Mouse (Mus musculus): ENCODE measurements at regions not wholly inside any gene's neighbourhood (a gene's known extent, or its start where the extent isn't known, plus 50 kb on each side); places are given as distances from the start of the nearest gene placed in this dataset.

- ATAC-seq, result no peak
- H3K4me2 ChIP-seq (ENCODE audit: low read depth, low read length), result no peak overlapping the region
- 0 out of 2 replicates have a peak, but pooled peaks cover 8% of the 10 kb centered on the region for H3K4me1 ChIP-seq (ENCODE audit: insufficient read depth, low read length)
- no peaks in the 10 kb centered on the region for H3K9me3 ChIP-seq (ENCODE audit: low read length)
- H3K4me3 ChIP-seq (ENCODE audit: low read length), result no peak overlapping the region
- 63% methylated on average over 2 of the region's 2 CpGs for WGBS
- no peak overlapping the region for H3K27ac ChIP-seq
- DNase-seq (ENCODE audit: low spot score), result no peak
- no peaks in the 10 kb centered on the region for H3K36me3 ChIP-seq (ENCODE audit: insufficient read depth, low read length)
- H3K27me3 ChIP-seq (ENCODE audit: insufficient read depth, low read length), result no peaks in the 10 kb centered on the region
- no peak for TF ChIP-seq CTCF (IDR thresholded peaks at IDR 0.05; ENCODE audit: low read depth)
- H3K9ac ChIP-seq (replicated peaks; ENCODE audit: low read length), result no peak overlapping the region
These were observed 98.6 kb upstream of the Chd2 start for GRCm38 (mm10) chr7:73640194-73640593.

- no peaks in the 10 kb centered on the region for H3K9me3 ChIP-seq (ENCODE audit: low read length)
- H3K9ac ChIP-seq (replicated peaks; ENCODE audit: low read length), result no peak overlapping the region
- no peaks in the 10 kb centered on the region for H3K36me3 ChIP-seq (ENCODE audit: insufficient read depth, low read length)
- 0 out of 2 replicates have a peak, but pooled peaks cover 4% of the 10 kb centered on the region for H3K4me1 ChIP-seq (ENCODE audit: insufficient read depth, low read length)
- TF ChIP-seq CTCF (IDR thresholded peaks at IDR 0.05; ENCODE audit: low read depth), result no peak
- H3K4me3 ChIP-seq (ENCODE audit: low read length), result no peak overlapping the region
- 13% methylated on average over 4 of the region's 4 CpGs for WGBS
- DNase-seq (ENCODE audit: low spot score), result peak; percentile 77
- H3K27ac ChIP-seq, result no peak overlapping the region
- ATAC-seq, result peak; percentile 87
- H3K4me2 ChIP-seq (ENCODE audit: low read depth, low read length), result no peak overlapping the region
- H3K27me3 ChIP-seq (ENCODE audit: insufficient read depth, low read length), result no peaks in the 10 kb centered on the region
These were observed 96.1 kb upstream of the Chd2 start for GRCm38 (mm10) chr7:73637810-73638125.

GRCm38 (mm10) chr7:73637101-73637809 lies 95.6 kb upstream of the Chd2 start:
- ATAC-seq (peak; percentile 48; the same call in 1 of the 2 replicates), DNase-seq (ENCODE audit: low spot score) (no peak)
- Histone ChIP-seq H3K27ac (no peak overlapping the region), H3K4me1 (ENCODE audit: insufficient read depth, low read length) (0 out of 2 replicates have a peak, but pooled peaks cover 4% of the 10 kb centered on the region), H3K27me3 (ENCODE audit: insufficient read depth, low read length) (no peaks in the 10 kb centered on the region), H3K4me2 (ENCODE audit: low read depth, low read length) (no peak overlapping the region), H3K9ac (replicated peaks; ENCODE audit: low read length) (no peak overlapping the region), H3K9me3 (ENCODE audit: low read length) (no peaks in the 10 kb centered on the region), H3K36me3 (ENCODE audit: insufficient read depth, low read length) (no peaks in the 10 kb centered on the region), H3K4me3 (ENCODE audit: low read length) (no peak overlapping the region)
- no peak for TF ChIP-seq CTCF (IDR thresholded peaks at IDR 0.05; ENCODE audit: low read depth)
- WGBS, result 44% methylated on average over 5 of the region's 5 CpGs

GRCm38 (mm10) chr7:73635422-73635821 lies 93.8 kb upstream of the Chd2 start:
- Histone ChIP-seq H3K4me1 (ENCODE audit: insufficient read depth, low read length) (0 out of 2 replicates have a peak, but pooled peaks cover 4% of the 10 kb centered on the region), H3K4me2 (ENCODE audit: low read depth, low read length) (no peak overlapping the region), H3K9me3 (ENCODE audit: low read length) (no peaks in the 10 kb centered on the region), H3K9ac (replicated peaks; ENCODE audit: low read length) (no peak overlapping the region), H3K4me3 (ENCODE audit: low read length) (no peak overlapping the region), H3K27me3 (ENCODE audit: insufficient read depth, low read length) (no peaks in the 10 kb centered on the region), H3K27ac (no peak overlapping the region), H3K36me3 (ENCODE audit: insufficient read depth, low read length) (no peaks in the 10 kb centered on the region)
- ATAC-seq (no peak), DNase-seq (ENCODE audit: low spot score) (no peak)
- TF ChIP-seq CTCF (IDR thresholded peaks at IDR 0.05; ENCODE audit: low read depth), result no peak
- 96% methylated on average over 9 of the region's 9 CpGs for WGBS

- no peak for TF ChIP-seq CTCF (IDR thresholded peaks at IDR 0.05; ENCODE audit: low read depth)
- H3K27ac ChIP-seq, result no peak overlapping the region
- DNase-seq (ENCODE audit: low spot score) (peak; percentile 31), ATAC-seq (no peak)
- WGBS, result 17% methylated on average over 7 of the region's 7 CpGs
- no peaks in the 10 kb centered on the region for H3K27me3 ChIP-seq (ENCODE audit: insufficient read depth, low read length)
- no peak overlapping the region for H3K4me2 ChIP-seq (ENCODE audit: low read depth, low read length)
- H3K9me3 ChIP-seq (ENCODE audit: low read length), result no peaks in the 10 kb centered on the region
- H3K9ac ChIP-seq (replicated peaks; ENCODE audit: low read length), result no peak overlapping the region
- H3K36me3 ChIP-seq (ENCODE audit: insufficient read depth, low read length), result no peaks in the 10 kb centered on the region
- H3K4me3 ChIP-seq (ENCODE audit: low read length), result no peak overlapping the region
- no peaks in the 10 kb centered on the region for H3K4me1 ChIP-seq (ENCODE audit: insufficient read depth, low read length)
These were observed 89.2 kb upstream of the Chd2 start for GRCm38 (mm10) chr7:73630790-73631189.

- Histone ChIP-seq H3K4me2 (ENCODE audit: low read depth, low read length) (no peak overlapping the region), H3K27ac (no peak overlapping the region), H3K4me1 (ENCODE audit: insufficient read depth, low read length) (no peaks in the 10 kb centered on the region), H3K9ac (replicated peaks; ENCODE audit: low read length) (no peak overlapping the region), H3K4me3 (ENCODE audit: low read length) (no peak overlapping the region), H3K27me3 (ENCODE audit: insufficient read depth, low read length) (no peaks in the 10 kb centered on the region), H3K9me3 (ENCODE audit: low read length) (no peaks in the 10 kb centered on the region), H3K36me3 (ENCODE audit: insufficient read depth, low read length) (no peaks in the 10 kb centered on the region)
- DNase-seq (ENCODE audit: low spot score) (no peak), ATAC-seq (no peak)
- TF ChIP-seq CTCF (IDR thresholded peaks at IDR 0.05; ENCODE audit: low read depth), result no peak
- WGBS, result 92% methylated on average over 2 of the region's 2 CpGs
These were observed 87.6 kb upstream of the Chd2 start for GRCm38 (mm10) chr7:73629182-73629581.

GRCm38 (mm10) chr7:73628071-73628470 lies 86.4 kb upstream of the Chd2 start:
- Histone ChIP-seq H3K27ac (no peak overlapping the region), H3K4me2 (ENCODE audit: low read depth, low read length) (no peak overlapping the region), H3K27me3 (ENCODE audit: insufficient read depth, low read length) (no peaks in the 10 kb centered on the region), H3K36me3 (ENCODE audit: insufficient read depth, low read length) (no peaks in the 10 kb centered on the region), H3K4me3 (ENCODE audit: low read length) (no peak overlapping the region), H3K9me3 (ENCODE audit: low read length) (no peaks in the 10 kb centered on the region), H3K9ac (replicated peaks; ENCODE audit: low read length) (no peak overlapping the region), H3K4me1 (ENCODE audit: insufficient read depth, low read length) (no peaks in the 10 kb centered on the region)
- 0% methylated on average over 6 of the region's 6 CpGs for WGBS
- ATAC-seq, result peak; percentile 89
- DNase-seq (ENCODE audit: low spot score), result peak; percentile 95
- peak; percentile 94 for TF ChIP-seq CTCF (IDR thresholded peaks at IDR 0.05; ENCODE audit: low read depth)

All from hindbrain, postnatal 0 days (tissue).